Mouse (Mus musculus): ENCODE measurements around the gene 1700029F12Rik. TPM values are rescaled to one million over a fixed set of nuclear protein-coding genes. Genes with fewer than 3 reads are reported as not detected.

1700029F12Rik gene
- polyA plus RNA-seq, 1 experiment from 2014 or later = not detected

DNA sequence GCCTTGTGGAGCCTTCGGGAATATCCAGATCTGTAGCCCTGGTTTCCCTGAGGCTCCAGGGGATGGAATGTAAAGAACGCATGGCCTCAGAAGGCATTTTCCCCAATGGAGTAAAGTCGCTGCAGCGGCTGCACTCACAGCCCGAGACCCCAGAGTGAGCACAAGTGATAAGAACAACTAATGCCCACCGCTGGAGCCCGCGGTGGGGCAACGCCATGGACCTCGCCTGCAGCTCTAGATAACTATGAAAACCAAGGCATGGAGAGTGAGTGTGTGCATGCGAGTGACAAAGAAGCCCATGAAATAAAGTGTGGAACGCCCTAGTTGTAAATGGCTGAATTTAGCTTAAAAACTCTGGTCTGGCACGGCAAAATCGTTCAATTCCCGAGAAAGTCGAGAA is 45.0 kb downstream of the 1700029F12Rik start:
- no peak overlapping the region for H3K27ac ChIP-seq
- ATAC-seq (ENCODE audit: insufficient read depth, low FRiP score, low read depth) = no peak
- H3K4me1 ChIP-seq = no peaks in the 10 kb centered on the region
- 91% methylated on average over 16 of the region's 16 CpGs for WGBS
- H3K36me3 ChIP-seq = no peaks in the 10 kb centered on the region
- no peaks in the 10 kb centered on the region for H3K9me3 ChIP-seq
- H3K27me3 ChIP-seq (replicated peaks) = no peaks in the 10 kb centered on the region
- no peak overlapping the region for H3K4me3 ChIP-seq (replicated peaks)
- no peak overlapping the region for H3K9ac ChIP-seq
- H3K4me2 ChIP-seq = no peak overlapping the region

DNA sequence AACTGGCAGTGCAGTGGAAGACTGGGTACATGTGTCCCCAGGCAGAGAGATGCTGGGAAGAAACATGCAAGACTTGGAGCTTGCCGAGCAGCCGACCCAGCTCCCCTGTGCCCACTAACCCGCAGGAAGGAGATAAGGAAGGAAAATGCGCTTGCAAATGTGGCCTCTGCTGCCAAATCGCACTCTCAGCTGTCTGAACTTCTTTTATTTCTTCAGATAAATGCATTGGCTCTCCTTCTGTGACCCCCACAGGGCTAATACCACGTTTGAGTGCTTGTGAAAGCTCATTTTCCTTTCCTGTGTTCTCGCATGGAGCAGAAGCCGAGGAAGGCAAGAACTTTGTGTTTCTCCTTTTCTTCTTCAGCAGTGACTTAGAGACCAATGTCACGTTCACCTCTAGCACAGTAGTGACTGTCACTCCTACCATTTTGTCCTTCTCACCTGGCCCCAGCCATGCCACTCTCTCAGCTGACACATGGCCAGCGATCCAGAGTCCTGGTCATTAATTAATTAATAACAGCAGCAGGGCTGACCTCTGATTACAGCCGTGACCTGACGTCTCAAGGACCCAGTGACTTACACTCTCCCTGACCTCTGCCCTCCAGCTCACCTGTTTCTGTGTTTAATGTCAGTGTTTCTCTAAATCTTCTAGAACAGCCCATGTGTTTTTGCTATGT is 48.4 kb downstream of the 1700029F12Rik start:
- Histone ChIP-seq H3K9ac (no peak overlapping the region), H3K36me3 (no peaks in the 10 kb centered on the region), H3K27me3 (replicated peaks) (no peaks in the 10 kb centered on the region), H3K4me2 (no peak overlapping the region), H3K4me1 (no peaks in the 10 kb centered on the region), H3K4me3 (replicated peaks) (no peak overlapping the region), H3K27ac (no peak overlapping the region), H3K9me3 (no peaks in the 10 kb centered on the region)
- WGBS = 55% methylated on average over 12 of the region's 12 CpGs
- ATAC-seq (ENCODE audit: insufficient read depth, low FRiP score, low read depth) = no peak

DNA sequence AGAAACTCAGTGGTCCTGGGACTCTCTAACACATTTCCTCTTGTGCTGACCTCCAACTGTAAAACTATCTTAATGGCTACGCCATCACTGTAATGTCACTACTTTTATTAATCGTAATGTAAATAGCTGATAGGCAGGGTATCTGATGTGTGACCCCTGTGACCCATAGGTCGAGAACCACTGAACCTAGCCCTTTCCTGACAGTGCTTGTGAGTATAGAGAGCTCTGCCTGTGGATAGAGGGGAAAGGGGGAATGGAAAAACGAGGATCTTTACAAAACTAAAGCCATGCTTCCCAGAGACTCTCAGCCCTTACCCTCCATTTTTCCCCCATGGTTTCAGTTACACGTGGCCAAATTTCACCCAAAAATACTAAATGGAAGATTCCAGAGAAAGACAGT is 49.5 kb downstream of the 1700029F12Rik start:
- no peak overlapping the region for H3K4me3 ChIP-seq (replicated peaks)
- no peaks in the 10 kb centered on the region for H3K27me3 ChIP-seq (replicated peaks)
- H3K36me3 ChIP-seq = no peaks in the 10 kb centered on the region
- no peak for ATAC-seq (ENCODE audit: insufficient read depth, low FRiP score, low read depth)
- H3K4me2 ChIP-seq = no peak overlapping the region
- 73% methylated on average over 5 of the region's 5 CpGs for WGBS
- H3K9ac ChIP-seq = no peak overlapping the region
- H3K9me3 ChIP-seq = no peaks in the 10 kb centered on the region
- no peak overlapping the region for H3K27ac ChIP-seq
- no peaks in the 10 kb centered on the region for H3K4me1 ChIP-seq

DNA sequence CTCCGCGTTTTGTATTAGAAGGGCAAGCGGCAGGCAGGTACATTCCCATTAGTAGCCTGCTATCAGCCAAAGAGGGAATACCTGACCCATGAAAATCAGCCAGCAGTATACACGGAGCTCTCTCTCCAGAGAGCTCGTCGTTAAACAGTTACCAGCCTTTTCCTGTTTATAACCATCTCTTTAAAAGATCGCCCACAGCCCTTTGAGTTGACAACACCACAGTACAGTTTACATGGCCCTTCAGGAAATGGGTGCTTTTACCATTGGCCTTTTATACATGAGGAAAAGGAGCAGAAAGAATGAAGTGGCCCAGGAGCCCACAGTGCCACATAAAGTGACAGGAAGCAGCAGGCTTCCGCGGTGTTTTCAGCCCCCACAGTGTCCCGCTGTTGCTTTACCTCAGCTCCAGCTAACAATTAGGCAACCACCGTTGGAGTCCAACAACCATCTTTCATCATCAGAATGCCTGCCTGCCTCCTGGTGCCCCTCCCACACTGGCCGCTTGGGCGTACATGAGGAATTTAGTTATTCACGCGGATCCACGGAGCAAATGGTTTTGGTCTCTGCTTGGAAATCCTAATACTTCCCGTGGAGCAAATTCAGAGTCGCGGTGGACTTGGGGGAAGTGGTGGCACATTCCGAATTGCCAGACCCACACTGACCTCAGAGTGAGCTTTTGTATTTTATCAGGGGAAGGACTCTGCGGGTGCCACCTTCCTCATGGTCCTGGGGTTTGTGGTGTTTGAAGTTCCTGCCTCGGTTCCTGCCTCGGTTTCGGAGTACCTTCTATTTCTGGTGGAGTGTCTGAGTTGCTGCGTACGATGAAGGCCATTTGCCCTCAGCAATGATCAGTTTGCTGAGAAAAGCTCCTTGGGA is 50.7 kb downstream of the 1700029F12Rik start:
- Histone ChIP-seq H3K4me1 (no peaks in the 10 kb centered on the region), H3K27ac (no peak overlapping the region), H3K9ac (no peak overlapping the region), H3K27me3 (replicated peaks) (no peaks in the 10 kb centered on the region), H3K4me2 (peak overlapping the region; percentile 30), H3K36me3 (no peaks in the 10 kb centered on the region), H3K9me3 (no peaks in the 10 kb centered on the region), H3K4me3 (replicated peaks) (no peak overlapping the region)
- peak; percentile 4; the same call in 1 of the 2 replicates for ATAC-seq (ENCODE audit: insufficient read depth, low FRiP score, low read depth)
- WGBS = 52% methylated on average over 26 of the region's 26 CpGs

DNA sequence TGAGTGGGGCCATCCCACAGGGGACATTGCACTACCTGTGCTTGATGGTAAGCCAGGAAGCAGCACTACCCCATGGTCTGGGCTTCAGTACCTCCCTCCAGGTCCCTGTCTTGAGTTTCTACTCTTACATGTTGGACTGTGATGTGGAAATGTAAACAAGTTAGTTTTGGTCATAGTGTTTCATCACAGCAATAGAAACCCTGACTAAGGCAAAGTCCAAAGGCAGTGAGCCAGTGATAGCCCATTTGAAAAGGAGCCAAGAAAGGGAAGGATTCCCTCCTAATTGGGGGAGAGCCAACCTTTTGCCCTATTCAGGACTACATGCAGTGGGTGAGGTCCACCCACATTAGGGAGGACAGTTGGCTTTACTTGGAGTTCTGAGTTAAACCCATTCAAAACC is 53.6 kb downstream of the 1700029F12Rik start:
- H3K4me1 ChIP-seq = no peaks in the 10 kb centered on the region
- no peak overlapping the region for H3K4me3 ChIP-seq (replicated peaks)
- H3K4me2 ChIP-seq = no peak overlapping the region
- H3K27me3 ChIP-seq (replicated peaks) = no peaks in the 10 kb centered on the region
- no peaks in the 10 kb centered on the region for H3K9me3 ChIP-seq
- no peak overlapping the region for H3K9ac ChIP-seq
- H3K36me3 ChIP-seq = no peaks in the 10 kb centered on the region
- H3K27ac ChIP-seq = no peak overlapping the region
- ATAC-seq (ENCODE audit: insufficient read depth, low FRiP score, low read depth) = no peak

- 87% methylated on average over 6 of the region's 6 CpGs for WGBS
- H3K27ac ChIP-seq = no peak overlapping the region
- no peaks in the 10 kb centered on the region for H3K36me3 ChIP-seq
- H3K9ac ChIP-seq = no peak overlapping the region
- no peak for ATAC-seq (ENCODE audit: insufficient read depth, low FRiP score, low read depth)
- no peaks in the 10 kb centered on the region for H3K27me3 ChIP-seq (replicated peaks)
- no peaks in the 10 kb centered on the region for H3K9me3 ChIP-seq
- H3K4me2 ChIP-seq = no peak overlapping the region
- H3K4me3 ChIP-seq (replicated peaks) = no peak overlapping the region
- no peaks in the 10 kb centered on the region for H3K4me1 ChIP-seq
Observed at GRCm38 (mm10) chr13:96976986-96977595, 57.1 kb downstream of the 1700029F12Rik start.

GRCm38 (mm10) chr13:96973318-96973717 is 60.8 kb downstream of the 1700029F12Rik start:
- no peaks in the 10 kb centered on the region for H3K27me3 ChIP-seq (replicated peaks)

More at GRCm38 (mm10) chr13:96973318-96973717, 60.8 kb downstream of the 1700029F12Rik start:
- no peak overlapping the region for H3K4me2 ChIP-seq
- no peaks in the 10 kb centered on the region for H3K9me3 ChIP-seq
- WGBS = 83% methylated on average over 4 of the region's 4 CpGs
- no peak overlapping the region for H3K27ac ChIP-seq
- H3K9ac ChIP-seq = no peak overlapping the region
- no peak for ATAC-seq (ENCODE audit: insufficient read depth, low FRiP score, low read depth)
- H3K4me3 ChIP-seq (replicated peaks) = no peak overlapping the region
- H3K4me1 ChIP-seq = no peaks in the 10 kb centered on the region
- no peaks in the 10 kb centered on the region for H3K36me3 ChIP-seq

Other genes starting within 250 kb of the 1700029F12Rik start
- gene Gcnt4, start 109.7 kb downstream of the 1700029F12Rik start, polyA plus RNA-seq (2015; fragmentation: Nextera tagmentation; extraction: Ambion mirVana) = 1.5 and 2.0 TPM in 2 replicates
- 1.9 and 2.5 TPM in 2 replicates for gene Fam169a, start 32.9 kb upstream of the 1700029F12Rik start, polyA plus RNA-seq (2015; fragmentation: Nextera tagmentation; extraction: Ambion mirVana)
- 4.3 and 18.6 TPM in 2 replicates for gene Gm6169, start 64.9 kb upstream of the 1700029F12Rik start, polyA plus RNA-seq (2015; fragmentation: Nextera tagmentation; extraction: Ambion mirVana)
- gene Gfm2, start 103.6 kb upstream of the 1700029F12Rik start, polyA plus RNA-seq (2015; fragmentation: Nextera tagmentation; extraction: Ambion mirVana) = 27.8 and 29.4 TPM in 2 replicates
- 56.3 and 59.9 TPM in 2 replicates for gene Nsa2, start 103.6 kb upstream of the 1700029F12Rik start, polyA plus RNA-seq (2015; fragmentation: Nextera tagmentation; extraction: Ambion mirVana)
- gene Hexb, start 164.0 kb upstream of the 1700029F12Rik start, polyA plus RNA-seq (2015; fragmentation: Nextera tagmentation; extraction: Ambion mirVana) = 42.7 and 44.6 TPM in 2 replicates
- gene Enc1, start 206.7 kb upstream of the 1700029F12Rik start, polyA plus RNA-seq (2015; fragmentation: Nextera tagmentation; extraction: Ambion mirVana) = 7.2 and 7.9 TPM in 2 replicates